Mouse (Mus musculus): ENCODE measurements at regions not wholly inside any gene's neighbourhood (a gene's known extent, or its start where the extent isn't known, plus 50 kb on each side); places are given as distances from the start of the nearest gene placed in this dataset.

DNA sequence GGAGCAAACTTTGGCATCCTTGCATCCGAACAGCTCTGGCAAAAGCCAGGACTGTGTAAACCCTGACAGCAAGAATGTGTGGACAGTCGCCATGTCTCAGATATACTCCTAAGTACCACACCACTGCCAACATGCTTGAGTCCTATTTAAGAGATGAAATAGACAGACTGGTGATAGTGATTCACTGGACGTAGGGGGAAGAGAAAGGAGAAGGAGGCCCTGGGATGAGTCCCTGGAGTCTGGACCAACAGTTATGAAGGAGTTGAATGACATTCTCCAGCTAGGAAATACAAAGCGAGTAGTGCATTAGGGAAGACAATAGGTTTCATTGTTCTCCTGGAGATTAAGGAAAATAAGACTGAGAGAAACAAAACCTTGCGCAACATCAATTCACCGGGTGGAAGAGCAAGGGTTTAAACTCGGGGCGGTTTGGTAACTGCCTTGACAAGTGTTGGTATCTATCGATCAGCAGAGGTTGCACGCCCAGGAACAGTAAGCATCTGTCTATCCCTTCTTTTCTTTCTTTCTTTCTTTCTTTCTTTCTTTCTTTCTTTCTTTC, 54.3 kb upstream of the Nrbf2 start:
- no peak for DNase-seq (ENCODE audit: low read depth, low spot score)

DNA sequence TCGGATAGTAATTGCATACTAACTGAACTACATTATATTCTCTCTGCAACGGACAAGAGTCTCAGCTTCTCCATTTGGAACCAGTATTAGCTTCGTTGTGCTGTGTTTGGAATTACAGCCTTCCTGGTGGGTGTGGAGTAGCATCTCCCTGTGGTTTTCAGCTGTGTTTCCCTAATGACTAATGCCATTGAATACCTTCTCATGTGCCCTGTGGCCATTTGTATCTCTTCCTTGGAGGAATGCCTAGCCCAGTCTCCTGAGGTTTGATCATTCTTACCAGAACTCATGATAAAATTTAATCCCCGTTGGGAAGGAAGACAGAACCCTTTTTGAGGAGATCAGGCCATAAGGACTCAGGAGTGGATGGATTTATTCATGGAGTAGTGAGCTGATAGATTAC, 59.6 kb upstream of the Nrbf2 start:
- DNase-seq (ENCODE audit: low read depth, low spot score): no peak

DNA sequence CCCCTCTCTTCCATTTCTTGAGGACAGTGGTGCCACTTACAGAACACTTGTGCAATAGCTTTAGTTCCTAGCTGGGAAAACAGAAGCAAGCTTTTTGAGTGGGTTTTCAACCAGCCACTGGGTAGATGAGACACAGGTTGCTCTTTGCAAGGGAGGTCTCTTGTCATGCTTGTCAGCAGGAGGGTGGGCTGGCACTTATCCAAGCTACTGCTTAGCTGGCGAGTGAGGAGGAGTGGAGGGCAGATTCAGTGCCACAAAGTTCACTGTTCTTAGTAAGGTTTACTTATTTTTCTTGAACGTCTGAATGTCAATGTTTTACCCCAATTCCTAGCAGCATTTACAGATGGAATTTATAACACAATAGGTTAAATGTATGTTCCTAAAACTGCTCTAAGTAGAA, 65.9 kb upstream of the Nrbf2 start:
- DNase-seq (ENCODE audit: low read depth, low spot score): no peak

DNA sequence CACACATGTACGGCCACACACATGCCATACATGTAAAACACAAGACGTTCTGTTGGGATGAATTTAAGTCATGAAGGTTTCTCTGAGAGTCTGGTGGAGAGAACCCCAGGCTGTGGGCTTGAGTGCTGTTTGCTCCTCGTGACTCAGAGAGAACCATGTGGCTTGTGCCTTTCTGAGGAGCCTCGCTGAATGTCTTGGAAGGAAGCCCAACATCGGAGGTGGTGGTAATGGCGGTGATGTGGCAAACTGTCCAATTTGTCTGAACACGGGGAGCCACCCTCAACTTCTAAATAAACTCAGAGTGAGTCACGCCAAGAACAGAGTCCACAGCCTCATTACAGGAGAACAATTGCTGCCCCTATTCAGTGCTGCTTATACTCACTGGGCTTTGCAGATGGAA, 75.7 kb upstream of the Nrbf2 start:
- DNase-seq (ENCODE audit: low read depth, low spot score): no peak

- DNase-seq (ENCODE audit: low read depth, low spot score): no peak
Measured at GRCm38 (mm10) chr10:67361281-67361680, 76.2 kb upstream of the Nrbf2 start.

DNA sequence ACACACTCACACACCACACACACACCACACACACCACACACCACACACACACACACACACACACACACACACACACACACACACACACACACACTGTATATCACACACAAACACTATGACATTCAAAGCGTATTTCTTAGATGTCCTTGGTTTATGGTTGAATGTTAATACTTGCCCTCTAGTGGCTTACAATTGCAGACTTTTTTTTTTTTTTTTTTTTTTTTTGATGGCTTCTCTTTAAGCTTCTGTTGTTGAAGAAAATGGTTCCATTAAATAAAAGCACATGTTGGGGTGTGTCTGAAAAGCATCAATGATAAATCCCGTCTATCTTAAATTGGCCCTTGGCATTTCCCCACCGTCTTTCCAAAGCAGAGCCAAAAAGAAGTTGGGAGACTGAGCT, 79.5 kb upstream of the Nrbf2 start:
- DNase-seq (ENCODE audit: low read depth, low spot score): no peak

- no peak for DNase-seq (ENCODE audit: low read depth, low spot score)
Measured at GRCm38 (mm10) chr10:67365158-67365557, 80.1 kb upstream of the Nrbf2 start.

DNA sequence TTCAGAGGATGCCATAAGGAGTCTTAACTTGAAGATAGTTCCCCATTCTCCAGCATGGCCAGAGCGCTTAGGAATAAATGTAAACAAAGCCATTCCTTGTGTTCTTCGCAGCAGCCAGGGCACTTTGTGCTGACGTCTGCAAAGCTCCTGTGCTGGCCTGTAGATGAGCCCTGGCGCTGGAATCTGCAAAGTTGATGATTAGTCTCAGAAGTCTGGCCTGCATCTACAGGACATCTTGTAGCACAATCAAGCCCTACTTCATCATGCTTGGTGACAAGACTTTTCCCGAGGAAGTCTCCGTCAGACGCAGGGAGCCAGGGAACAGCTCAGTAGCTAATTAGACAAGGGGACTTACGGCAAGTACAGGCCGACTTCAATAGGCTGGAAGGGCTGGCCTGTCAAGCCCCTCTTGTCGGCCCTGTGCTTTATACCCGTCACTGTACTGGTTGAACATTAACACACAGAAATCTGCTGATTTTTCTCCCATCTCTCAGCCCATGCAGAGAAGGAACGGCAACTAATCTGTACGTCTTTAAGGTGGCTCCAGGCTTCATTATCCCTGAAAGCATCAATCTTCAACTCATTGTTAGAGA, 87.6 kb upstream of the Nrbf2 start:
- no peak for DNase-seq (ENCODE audit: low read depth, low spot score)

DNA sequence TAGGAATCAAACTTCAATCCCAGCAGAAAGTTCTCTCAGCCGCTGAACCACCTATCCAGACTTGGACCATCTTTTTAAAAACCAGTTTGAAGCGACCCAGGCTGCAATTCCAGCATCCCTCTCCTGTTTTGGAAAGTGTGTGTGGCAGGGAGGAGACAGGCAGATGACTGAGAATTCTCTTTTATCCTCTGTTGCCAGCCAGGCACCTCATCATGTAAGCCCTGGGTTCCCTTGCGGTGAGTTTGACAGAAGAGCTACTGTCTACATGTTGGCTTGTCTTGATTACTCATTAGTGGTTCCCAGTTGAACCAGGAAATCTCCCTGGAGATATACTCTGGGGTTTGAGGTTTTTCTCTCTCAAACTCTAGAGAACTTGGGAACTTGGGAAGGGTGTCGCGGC, 91.5 kb upstream of the Nrbf2 start:
- DNase-seq (ENCODE audit: low read depth, low spot score): no peak

DNA sequence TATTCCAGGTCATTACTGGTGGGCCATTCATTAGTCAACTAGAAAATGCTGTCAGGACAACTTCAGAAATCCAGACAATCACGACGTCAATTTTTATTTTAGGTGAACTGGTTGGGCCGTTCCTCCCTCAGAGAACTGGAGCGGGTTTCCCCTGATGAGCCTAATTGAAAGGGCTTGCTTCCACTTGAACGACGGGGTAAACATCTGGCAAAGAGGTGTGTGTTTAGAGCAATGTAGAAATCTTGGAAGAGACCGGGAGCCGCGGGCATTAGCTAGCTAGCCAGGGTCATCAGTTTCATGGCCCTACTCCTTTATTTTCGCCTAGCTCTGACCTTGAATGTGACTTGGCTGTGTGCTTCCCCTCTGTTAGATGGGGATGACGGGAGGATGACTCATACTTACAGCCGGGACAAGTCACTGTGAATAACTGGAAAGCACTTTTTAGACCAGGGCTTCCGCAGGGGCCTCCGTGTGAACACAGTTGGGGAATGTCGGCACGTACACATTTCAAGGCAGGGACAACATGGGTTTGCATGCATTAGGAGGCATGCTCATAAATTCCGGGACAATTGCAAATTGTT, 92.6 kb upstream of the Nrbf2 start:
- no peak for DNase-seq (ENCODE audit: low read depth, low spot score)

DNA sequence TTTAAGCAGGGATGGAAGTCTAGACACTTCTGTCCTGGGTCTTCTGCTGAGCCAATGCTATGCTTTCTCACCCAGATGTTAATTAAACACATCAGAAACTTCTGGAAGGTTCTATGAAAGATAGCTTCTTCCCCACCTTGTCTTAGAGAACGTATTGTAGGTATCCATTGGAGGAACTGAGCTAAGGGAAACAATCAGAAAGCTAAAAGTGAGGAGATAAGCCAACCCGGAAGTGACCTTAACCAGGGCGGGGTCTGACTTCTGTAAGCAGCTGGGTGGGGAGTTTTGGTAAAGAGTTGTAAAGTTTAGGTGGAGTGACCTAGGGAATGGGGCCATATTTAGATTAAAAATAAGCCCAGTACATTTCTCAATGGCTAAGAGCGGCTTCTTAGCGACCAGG, 95.1 kb upstream of the Nrbf2 start:
- no peak for DNase-seq (ENCODE audit: low read depth, low spot score)

DNA sequence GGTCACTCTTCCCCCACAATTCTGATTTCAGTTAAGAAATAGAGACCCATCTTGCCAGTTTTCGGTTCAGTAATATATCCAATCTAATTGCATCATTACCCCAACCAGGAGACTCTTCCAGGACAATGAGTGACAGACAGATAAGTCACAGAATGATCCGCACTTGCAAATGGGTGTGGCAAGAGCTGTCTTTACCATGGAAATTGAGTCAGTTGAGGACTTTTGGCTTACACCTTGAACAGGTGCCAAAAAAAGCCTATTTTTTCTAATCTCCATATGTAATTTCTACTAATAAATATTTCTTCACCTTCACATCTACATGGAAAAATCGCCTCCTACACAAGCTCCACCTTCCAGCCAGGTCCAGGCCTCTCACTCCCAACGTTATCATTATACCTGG, 98.2 kb upstream of the Nrbf2 start:
- no peak for DNase-seq (ENCODE audit: low read depth, low spot score)

GRCm38 (mm10) chr10:67383802-67384567, 98.9 kb upstream of the Nrbf2 start:
- no peak for DNase-seq (ENCODE audit: low read depth, low spot score)

- no peak for DNase-seq (ENCODE audit: low read depth, low spot score)
Measured at GRCm38 (mm10) chr10:67384568-67384958, 99.5 kb upstream of the Nrbf2 start.

GRCm38 (mm10) chr10:67385966-67386365, 100.9 kb upstream of the Nrbf2 start:
- no peak for DNase-seq (ENCODE audit: low read depth, low spot score)

- no peak for DNase-seq (ENCODE audit: low read depth, low spot score)
Measured at GRCm38 (mm10) chr10:67388755-67389154, 103.7 kb upstream of the Nrbf2 start.

- DNase-seq (ENCODE audit: low read depth, low spot score): peak; percentile 17
Measured at GRCm38 (mm10) chr10:67400434-67400833, 115.3 kb upstream of the Nrbf2 start.

GRCm38 (mm10) chr10:67401409-67401808, 116.3 kb upstream of the Nrbf2 start:
- no peak for DNase-seq (ENCODE audit: low read depth, low spot score)

- no peak for DNase-seq (ENCODE audit: low read depth, low spot score)
Measured at GRCm38 (mm10) chr10:67417529-67417928, 117.7 kb upstream of the Egr2 start.

DNA sequence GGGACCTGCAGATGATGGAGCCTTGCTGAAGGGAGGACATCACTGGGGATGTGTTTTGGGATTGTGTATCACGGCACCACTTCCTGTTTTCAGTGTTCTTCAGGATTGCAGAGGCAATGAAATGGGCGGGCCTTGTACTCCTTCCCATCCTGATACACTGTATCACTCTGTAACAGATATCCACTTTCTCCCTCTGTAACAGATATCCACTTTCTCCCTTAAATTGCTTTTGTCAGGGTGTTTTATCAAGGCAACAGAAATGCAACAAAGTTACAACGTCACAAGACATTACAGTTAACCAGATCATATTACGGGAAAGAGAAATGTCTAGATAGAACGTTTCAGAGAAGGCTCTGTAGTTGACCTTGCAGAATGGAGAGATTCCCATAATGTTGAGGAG, 114.5 kb upstream of the Egr2 start:
- no peak for DNase-seq (ENCODE audit: low read depth, low spot score)

DNA sequence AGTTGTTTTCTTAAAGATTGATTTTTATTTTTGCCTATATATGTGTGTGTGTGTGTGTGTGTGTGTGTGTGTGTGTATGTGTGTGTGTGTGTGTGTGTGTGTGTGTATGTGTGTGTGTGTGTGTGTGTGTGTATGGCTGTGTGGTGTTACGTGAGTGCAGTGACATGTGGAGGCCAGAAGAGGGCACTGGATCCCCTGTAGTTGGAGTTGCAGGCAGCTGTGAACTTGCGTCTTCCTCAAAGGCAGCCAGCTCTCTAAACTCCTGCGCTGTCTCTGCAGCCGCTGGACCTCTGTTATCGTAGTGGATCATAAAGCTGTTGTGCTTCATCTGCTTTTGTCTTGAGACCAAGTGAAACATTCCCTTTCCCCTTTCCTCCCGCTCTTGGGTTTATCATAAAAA, 109.9 kb upstream of the Egr2 start:
- no peak for DNase-seq (ENCODE audit: low read depth, low spot score)

DNA sequence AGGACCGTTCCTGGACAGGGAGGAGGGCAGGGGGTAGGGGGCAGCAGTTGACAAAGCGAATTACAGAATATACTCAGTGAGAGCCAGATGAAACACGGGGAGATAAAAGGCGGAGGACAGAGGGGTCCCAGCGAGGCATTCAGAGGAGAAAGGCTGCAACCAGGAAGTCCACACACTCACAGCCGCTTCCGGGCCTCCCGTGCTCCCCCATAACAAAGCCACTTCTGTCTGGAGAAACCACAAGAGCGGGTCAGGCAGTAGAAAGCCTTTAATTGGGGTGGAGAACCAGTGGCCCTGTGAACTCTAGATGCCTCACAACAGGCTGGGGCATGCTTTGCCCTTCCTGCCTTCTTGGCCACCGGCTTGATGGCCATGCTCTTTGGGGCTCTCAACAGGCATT, 108.1 kb upstream of the Egr2 start:
- no peak for DNase-seq (ENCODE audit: low read depth, low spot score)

- no peak for DNase-seq (ENCODE audit: low read depth, low spot score)
Measured at GRCm38 (mm10) chr10:67430805-67431204, 104.5 kb upstream of the Egr2 start.

Measured in CD4-positive helper T cell, adult 2 months (primary cell).